Mouse (Mus musculus) cerebellum, adult (tissue): ENCODE data around the gene Tmem97.

Experiments used
- ATAC-seq: cut with Nextera tagmentation; 2 replicates; pipeline ENCODE4 v1.9.2; 2017; ENCODE audit warnings: mild to moderate bottlenecking, moderate library complexity, mixed read lengths; ENCODE audit not compliant: insufficient number of reproducible peaks, low FRiP score, low TSS enrichment

The Tmem97 gene

DNA sequence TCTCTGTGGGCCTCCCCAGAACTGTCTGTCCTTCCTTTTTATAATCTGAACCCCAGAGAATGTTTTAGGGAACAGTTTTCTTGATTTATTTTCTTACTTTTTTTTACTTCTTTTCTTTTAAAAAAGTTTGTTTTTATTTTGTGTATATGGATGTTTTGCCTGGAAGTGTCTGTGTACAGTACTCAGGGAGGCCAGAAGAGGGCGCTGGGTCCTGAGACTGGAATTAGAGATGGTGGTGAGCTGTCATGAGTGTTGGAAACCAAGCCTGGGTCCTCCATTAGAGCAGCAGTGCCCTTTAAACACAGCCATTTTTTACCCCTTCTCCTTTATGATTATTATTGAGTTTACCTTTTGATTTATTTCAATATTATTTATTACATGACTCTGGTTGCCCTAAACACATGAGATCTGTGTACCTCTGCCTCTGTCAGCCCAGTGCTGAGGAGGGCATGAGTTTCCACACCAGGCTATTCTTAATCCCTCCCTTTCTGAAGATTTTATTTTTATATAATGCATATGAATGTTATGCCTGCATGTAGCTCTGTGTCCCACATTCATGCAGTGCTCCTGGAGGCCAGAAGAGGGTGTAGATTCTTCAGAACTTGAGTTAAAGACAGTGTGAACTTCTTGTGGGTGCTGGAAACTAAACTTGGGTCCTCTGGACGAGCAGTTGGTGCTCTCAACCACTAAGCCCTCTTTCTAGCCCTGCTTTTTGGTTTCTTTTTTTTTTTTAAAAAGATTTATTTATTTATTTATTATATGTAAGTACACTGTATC is 34.8 kb downstream of the Tmem97 start:
- ATAC-seq: no peak

GRCm38 (mm10) chr11:78513106-78513790 is 37.3 kb downstream of the Tmem97 start:
- no peak for ATAC-seq

DNA sequence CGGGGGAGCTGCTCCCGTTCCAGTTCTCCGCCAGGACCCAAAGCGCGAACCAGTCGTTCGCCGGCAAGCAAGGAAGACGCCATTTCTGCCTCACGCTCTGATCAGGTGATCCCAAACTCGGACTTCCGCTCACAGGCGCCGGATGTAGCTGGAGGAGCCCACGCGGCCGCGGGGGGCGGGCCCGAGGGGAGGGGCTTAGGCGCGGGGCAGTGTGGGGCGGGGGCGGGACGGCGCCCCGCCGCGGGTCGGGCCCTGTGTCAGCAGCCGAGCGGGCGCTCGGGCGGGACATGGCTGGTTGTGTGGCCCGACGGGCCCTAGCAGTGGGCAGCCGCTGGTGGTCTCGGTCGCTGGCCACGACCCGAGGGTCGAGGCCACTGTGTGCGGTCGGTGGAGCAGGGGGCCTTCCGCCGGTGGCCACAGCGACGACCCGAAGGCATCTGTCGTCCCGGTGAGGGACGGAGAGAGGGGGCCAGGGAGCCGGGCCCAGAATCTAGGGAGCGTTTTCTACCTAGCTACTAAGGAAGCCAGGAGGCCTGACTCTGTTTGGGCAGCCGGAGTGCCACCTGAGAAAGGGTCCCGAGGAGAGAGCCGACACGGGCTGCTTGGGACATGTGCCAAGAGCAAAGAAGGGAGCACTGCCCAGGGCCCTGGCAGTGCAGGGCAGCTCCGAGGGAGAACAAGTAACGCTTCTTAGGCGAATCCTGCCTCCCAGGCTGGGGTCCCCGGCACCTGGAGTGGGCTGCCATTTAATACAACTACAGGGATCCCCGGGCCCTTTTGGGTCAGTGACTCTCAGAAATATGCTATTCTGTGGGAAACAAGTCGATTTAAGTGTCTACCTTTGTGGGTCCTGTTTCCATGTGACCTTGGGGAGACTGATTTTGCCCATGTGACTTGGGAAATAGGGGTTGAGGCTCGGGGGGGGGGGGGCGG is 38.3 kb downstream of the Tmem97 start, which contains the start of the genes Tmem199 and Poldip2:
Gene Tmem199, minus strand, starts transcription at position 148 of the 933 bp plus-strand sequence.
Gene Poldip2, plus strand, starts transcription at position 169 of the 933 bp plus-strand sequence.
- ATAC-seq: peak; percentile 84

DNA sequence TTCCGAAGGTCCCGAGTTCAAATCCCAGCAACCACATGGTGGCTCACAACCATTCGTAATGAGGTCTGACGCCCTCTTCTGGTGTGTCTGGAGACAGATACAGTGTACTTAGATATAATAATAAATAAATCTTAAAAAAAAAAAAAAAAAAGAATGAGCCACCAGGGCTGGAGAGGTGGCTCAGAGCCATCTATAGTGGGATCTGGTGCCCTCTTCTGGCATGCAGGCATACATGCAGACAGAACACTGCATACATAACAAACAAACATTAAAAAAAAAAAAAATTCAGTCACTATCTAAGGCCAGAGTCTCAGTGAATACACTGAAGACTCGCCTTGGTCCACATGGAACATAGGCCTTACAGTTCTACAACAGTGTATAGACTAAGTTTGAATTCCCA is 41.4 kb downstream of the Tmem97 start:
- ATAC-seq: no peak

DNA sequence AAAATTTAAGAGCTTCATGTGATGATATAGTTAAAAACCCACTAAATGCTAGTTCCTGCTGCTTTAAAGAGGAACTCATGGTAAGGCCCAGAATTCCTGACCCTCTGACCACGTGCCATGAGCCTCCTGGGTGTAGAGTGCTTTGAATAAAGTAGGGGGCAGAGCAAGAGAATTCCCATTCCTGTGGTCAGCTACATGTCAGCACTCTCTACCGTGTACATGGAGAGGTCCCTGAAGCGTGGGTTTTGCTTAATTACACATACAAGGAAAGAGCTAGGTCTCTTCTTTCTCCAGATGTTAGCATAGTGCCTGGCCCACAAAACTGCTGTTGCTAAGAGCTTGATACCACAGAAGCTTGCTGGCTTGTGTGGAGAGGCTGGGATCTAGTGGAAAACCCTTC is 45.1 kb downstream of the Tmem97 start:
- no peak for ATAC-seq

- ATAC-seq: peak; percentile 84; the same call in 1 of the 2 replicates
Observed at GRCm38 (mm10) chr11:78502909-78503650, 47.5 kb downstream of the Tmem97 start, which contains the start of gene Sebox. Sebox (plus strand) TSS chr11:78503447.

DNA sequence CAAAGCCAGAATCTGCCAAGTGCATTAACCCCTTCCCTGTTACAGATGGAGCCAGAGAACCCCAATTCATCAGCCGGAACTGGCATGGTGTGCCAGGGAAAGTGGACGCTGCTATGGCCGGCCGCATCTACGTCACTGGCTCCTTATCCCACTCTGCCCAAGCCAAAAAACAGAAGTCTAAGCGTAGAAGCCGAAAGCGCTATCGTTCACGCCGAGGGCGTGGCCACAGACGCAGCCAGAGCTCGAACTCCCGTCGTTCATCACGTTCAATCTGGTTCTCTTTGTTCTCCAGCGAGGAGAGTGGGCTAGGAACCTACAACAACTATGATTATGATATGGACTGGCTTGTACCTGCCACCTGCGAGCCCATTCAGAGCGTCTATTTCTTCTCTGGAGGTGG is 49.0 kb downstream of the Tmem97 start:
- ATAC-seq: no peak

DNA sequence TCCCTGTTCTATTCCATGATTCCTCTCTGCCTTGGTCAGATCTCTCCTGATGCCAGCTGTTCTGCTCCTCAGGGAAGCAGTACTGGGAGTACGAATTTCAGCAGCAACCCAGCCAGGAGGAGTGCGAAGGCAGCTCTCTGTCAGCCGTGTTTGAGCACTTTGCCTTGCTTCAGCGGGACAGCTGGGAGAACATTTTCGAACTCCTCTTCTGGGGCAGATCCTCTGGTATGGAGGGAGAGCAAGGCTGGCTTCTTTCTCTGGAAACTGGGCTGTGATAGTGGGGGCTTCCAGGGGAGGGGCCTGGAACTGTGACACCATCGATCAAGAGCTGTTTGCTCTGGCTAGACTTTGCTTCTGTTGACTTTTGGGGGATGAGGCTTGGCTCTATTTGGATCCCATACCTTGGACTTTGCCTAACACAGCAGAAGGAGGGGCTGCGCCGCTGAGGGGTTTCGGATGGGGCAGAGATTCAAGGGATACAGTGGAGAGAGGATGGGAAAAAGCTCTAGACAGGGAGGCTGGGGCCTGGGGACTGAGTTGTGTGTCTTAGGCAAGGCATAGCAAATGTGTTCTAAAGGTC is 49.9 kb downstream of the Tmem97 start:
- no peak for ATAC-seq

DNA sequence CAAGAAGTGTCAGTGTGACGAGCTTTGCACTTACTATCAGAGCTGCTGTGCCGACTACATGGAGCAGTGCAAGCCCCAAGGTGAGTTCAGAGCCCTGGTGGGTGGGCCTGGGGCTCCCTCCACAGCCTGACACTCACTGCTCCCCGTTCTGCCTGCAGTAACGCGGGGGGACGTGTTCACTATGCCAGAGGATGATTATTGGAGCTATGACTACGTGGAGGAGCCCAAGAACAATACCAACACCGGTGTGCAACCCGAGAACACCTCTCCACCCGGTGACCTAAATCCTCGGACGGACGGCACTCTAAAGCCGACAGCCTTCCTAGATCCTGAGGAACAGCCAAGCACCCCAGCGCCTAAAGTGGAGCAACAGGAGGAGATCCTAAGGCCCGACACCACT is 51.0 kb downstream of the Tmem97 start:
- no peak for ATAC-seq

GRCm38 (mm10) chr11:78499004-78499403 is 51.6 kb downstream of the Tmem97 start, which contains the start of gene Vtn:
Vtn (plus strand) TSS chr11:78499091.
- ATAC-seq: no peak

DNA sequence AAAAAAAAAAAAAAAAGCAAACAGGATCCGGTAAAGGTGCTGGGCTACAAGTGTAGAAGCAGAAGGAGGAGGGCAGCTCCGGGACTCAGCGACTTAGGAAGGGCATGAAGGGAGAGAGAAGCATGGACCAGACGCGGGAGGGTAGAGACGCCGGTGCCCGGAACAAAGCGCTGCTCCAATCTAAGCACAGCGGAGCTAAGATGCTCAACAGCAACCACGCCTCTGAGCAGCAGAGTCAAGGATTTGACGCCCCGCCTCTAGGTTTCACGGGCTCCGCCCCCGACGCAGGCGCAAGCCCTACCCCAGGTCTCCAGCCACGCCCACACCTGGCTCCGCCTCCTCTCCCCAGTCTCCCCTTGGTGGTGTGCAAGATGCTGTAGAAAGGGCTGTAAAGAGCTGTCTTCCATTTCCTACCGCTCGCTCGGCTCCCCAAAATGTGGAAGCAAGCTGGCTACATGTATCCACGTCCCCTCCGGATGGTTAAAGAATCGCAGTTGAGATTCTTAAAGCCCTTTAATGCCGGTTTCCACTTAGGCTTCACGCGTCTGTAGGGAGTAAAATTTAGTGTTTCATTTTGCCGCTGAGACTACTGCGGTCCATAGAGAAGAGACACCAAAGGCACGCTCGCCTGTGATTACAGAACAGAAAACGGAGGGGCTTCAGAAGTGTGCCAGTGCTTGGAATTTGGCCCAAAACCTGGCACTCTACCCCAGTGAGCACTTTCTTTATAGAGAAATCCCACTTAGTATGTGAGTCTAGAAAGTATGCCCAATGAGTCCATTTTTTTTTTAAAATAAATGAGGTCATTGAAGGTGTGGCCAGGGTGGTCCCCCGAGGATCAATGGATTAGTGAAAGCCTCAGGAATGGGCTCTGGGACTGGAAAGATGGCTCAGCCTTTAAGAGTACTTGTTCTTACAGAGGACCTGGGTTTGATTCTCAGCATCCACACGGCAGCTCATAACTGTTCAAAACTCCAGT is 52.7 kb downstream of the Tmem97 start, which contains the start of gene Sarm1:
Gene Sarm1, minus strand, starts transcription at position 211 of the 979 bp plus-strand sequence.
- ATAC-seq: peak; percentile 90

GRCm38 (mm10) chr11:78497071-78497541 is 53.5 kb downstream of the Tmem97 start:
- ATAC-seq: peak; percentile 11; the same call in 1 of the 2 replicates

GRCm38 (mm10) chr11:78495904-78496303 is 54.7 kb downstream of the Tmem97 start:
- ATAC-seq: no peak
